Mouse (Mus musculus) kidney, adult 2 months (tissue): ENCODE results near the gene Wdfy4. TPM values are rescaled to one million over a fixed set of nuclear protein-coding genes. Genes with fewer than 3 reads are reported as not detected.
A peak's percentile ranks its signal among the peaks of the same experiment; 100 is the strongest.

Source experiments
- DNase-seq: peaks from one replicate; pipeline ENCODE4 v3.0.0; 2021
- H3K27ac ChIP-seq: fragments of 200-500 bp; 2 replicates; pipeline ENCODE4 v1.5.1; 2012; ENCODE audit warnings: low read depth, low read length, control low read depth, inconsistent platforms; ENCODE audit not compliant: insufficient read depth
- H3K27me3 ChIP-seq: fragments of 200-500 bp; replicated peaks from 2 replicates; pipeline ENCODE4 v1.6.1; 2012; ENCODE audit warnings: mild to moderate bottlenecking, moderate library complexity, low read length, inconsistent platforms; ENCODE audit not compliant: control insufficient read depth, insufficient read depth
- H3K36me3 ChIP-seq: fragments of 200-500 bp; 2 replicates; pipeline ENCODE4 v1.6.1; 2012; ENCODE audit warnings: mild to moderate bottlenecking, moderate library complexity, low read length, inconsistent platforms; ENCODE audit not compliant: control insufficient read depth, insufficient read depth
- H3K4me1 ChIP-seq: fragments of 200-500 bp; 2 replicates; pipeline ENCODE4 v1.6.1; 2011; ENCODE audit warnings: low read length; ENCODE audit not compliant: control insufficient read depth, insufficient read depth
- H3K4me3 ChIP-seq: fragments of 200-500 bp; 2 replicates; pipeline ENCODE4 v1.5.1; 2011; ENCODE audit warnings: mild to moderate bottlenecking, low read depth, low read length, control low read depth; ENCODE audit not compliant: insufficient read depth
- CTCF ChIP-seq: fragments of 200-500 bp; conservative IDR thresholded peaks from 2 replicates; pipeline ENCODE4 v1.5.1; 2011; ENCODE audit warnings: low read depth, mild to moderate bottlenecking, control low read depth, low read length, moderate library complexity, mixed read lengths; ENCODE audit not compliant: insufficient read depth, insufficient read length
- POLR2A ChIP-seq: fragments of 200-500 bp; IDR thresholded peaks from one replicate; pipeline ENCODE4 v1.6.1; 2011; ENCODE audit warnings: low read depth, low read length, control low read depth
- WGBS: fragments of 180-500 bp; shearing (Covaris S2); methylation state at CpG from one replicate; pipeline ENCODE4 v1.1.7; 2018; 5-methylcytosine and 5-hydroxymethylcytosine counted together
- polyA plus RNA-seq: library from polyadenylated mRNA; depleted of rRNA; stranded (reverse); fragments of >200 nt; gene quantifications from 2 replicates; pipeline ENCODE4 v1.2.3, GENCODE M21; 2012

Wdfy4 gene
- polyA plus RNA-seq, 1 experiment, result 4.1 TPM

GRCm38 (mm10) chr14:33078596-33078995 is 106.7 kb downstream of the Wdfy4 start:
- 72% methylated on average over 6 of the region's 6 CpGs for WGBS
- no peaks in the 10 kb centered on the region for H3K36me3 ChIP-seq
- H3K4me3 ChIP-seq, result no peak overlapping the region
- H3K27ac ChIP-seq, result no peak overlapping the region
- peak; percentile 56 for DNase-seq
- H3K4me1 ChIP-seq, result peaks cover 5% of the 10 kb centered on the region; the same call in 1 of the 2 replicates
- TF ChIP-seq CTCF (no peak), POLR2A (no peak)
- no peaks in the 10 kb centered on the region for H3K27me3 ChIP-seq

GRCm38 (mm10) chr14:33078110-33078509 is 107.2 kb downstream of the Wdfy4 start:
- WGBS, result 89% methylated on average over 6 of the region's 6 CpGs
- Histone ChIP-seq H3K4me3 (no peak overlapping the region), H3K27me3 (no peaks in the 10 kb centered on the region), H3K27ac (no peak overlapping the region), H3K36me3 (no peaks in the 10 kb centered on the region), H3K4me1 (no peaks in the 10 kb centered on the region)
- no peak for TF ChIP-seq CTCF
- no peak for TF ChIP-seq POLR2A
- no peak for DNase-seq

- no peaks in the 10 kb centered on the region for H3K4me1 ChIP-seq
- H3K36me3 ChIP-seq, result no peaks in the 10 kb centered on the region
- DNase-seq, result no peak
- 91% methylated on average over 3 of the region's 3 CpGs for WGBS
- H3K27me3 ChIP-seq, result no peaks in the 10 kb centered on the region
- no peak overlapping the region for H3K4me3 ChIP-seq
- no peak for TF ChIP-seq POLR2A
- TF ChIP-seq CTCF, result no peak
- H3K27ac ChIP-seq, result no peak overlapping the region
Observed at GRCm38 (mm10) chr14:33073355-33073754, 112.0 kb downstream of the Wdfy4 start.

GRCm38 (mm10) chr14:33072351-33072750 is 113.0 kb downstream of the Wdfy4 start:
- H3K27ac ChIP-seq, result no peak overlapping the region
- TF ChIP-seq CTCF, result no peak
- no peak for TF ChIP-seq POLR2A
- WGBS, result 87% methylated on average over 7 of the region's 7 CpGs
- no peaks in the 10 kb centered on the region for H3K4me1 ChIP-seq
- no peaks in the 10 kb centered on the region for H3K36me3 ChIP-seq
- no peak overlapping the region for H3K4me3 ChIP-seq
- H3K27me3 ChIP-seq, result no peaks in the 10 kb centered on the region
- no peak for DNase-seq

GRCm38 (mm10) chr14:33067676-33068075 is 117.6 kb downstream of the Wdfy4 start:
- WGBS, result 76% methylated on average over 9 of the region's 9 CpGs
- Histone ChIP-seq H3K4me1 (no peaks in the 10 kb centered on the region), H3K36me3 (no peaks in the 10 kb centered on the region), H3K27me3 (no peaks in the 10 kb centered on the region), H3K27ac (no peak overlapping the region), H3K4me3 (no peak overlapping the region)
- DNase-seq, result no peak
- TF ChIP-seq CTCF, result no peak
- TF ChIP-seq POLR2A, result no peak

DNA sequence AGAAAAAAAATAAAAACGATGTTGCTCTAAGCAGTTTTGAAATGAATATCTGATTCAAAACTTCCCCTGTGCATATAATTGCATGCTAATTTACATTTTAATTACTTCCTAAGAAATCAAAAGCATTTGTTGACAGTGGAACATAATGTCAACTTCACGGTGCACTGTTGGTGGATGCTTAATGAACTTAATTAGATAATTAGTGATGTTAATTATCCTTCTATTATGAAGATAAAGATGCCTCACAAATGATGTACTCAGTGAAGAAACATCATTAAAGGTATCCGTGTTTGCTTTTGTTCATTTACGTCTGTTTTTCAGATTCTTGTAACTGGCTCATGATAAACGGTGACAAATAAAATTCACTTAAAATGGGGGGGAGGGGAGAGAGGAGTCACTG is 122.3 kb downstream of the Wdfy4 start:
- 66% methylated on average over 5 of the region's 5 CpGs for WGBS

DNA sequence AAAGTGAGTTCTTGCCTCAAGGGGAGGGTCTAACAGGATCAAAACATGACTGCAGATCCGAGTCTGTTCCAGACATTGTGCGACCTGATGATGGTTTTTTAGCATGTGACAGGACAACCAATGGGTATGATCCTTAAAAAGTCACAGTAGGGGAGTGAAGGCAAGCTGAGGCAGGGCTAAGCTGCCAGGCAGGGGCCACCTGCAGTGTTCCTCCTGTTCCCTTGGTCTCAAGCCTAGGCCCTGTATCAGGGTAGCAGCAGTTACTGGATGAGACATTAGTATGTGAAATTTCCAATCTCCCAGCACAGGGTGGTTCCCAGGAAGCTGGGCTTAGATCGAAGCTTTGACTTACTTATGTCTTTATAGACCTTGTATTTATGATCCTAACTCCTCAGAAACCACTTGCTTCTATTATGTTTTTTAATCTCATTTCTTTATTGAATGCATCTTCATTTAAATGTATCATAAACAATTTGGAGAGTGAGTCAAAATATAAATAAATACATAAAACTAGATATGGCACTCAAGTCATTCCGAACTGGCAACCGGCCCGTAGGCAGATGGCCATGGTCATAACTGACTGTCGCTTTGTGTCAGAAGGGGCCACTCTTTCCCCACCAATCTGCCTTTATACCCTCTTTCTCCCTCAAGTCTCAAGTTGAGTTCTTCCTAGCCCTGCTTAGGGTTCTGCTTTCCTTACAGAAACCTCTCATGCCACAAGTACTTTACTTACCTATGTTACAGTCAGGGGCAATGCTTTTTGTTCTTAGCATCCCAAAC is 126.2 kb downstream of the Wdfy4 start:
- WGBS, result 91% methylated on average over 7 of the region's 7 CpGs
- no peaks in the 10 kb centered on the region for H3K27me3 ChIP-seq
- TF ChIP-seq POLR2A (no peak), CTCF (no peak)
- H3K4me3 ChIP-seq, result no peak overlapping the region
- H3K4me1 ChIP-seq, result no peaks in the 10 kb centered on the region
- DNase-seq, result no peak
- H3K27ac ChIP-seq, result no peak overlapping the region
- no peaks in the 10 kb centered on the region for H3K36me3 ChIP-seq

More for the DNA sequence above, 122.3 kb downstream of the Wdfy4 start:
- Histone ChIP-seq H3K4me3 (no peak overlapping the region), H3K4me1 (no peaks in the 10 kb centered on the region), H3K27ac (no peak overlapping the region), H3K27me3 (no peaks in the 10 kb centered on the region), H3K36me3 (no peaks in the 10 kb centered on the region)
- DNase-seq, result no peak
- TF ChIP-seq CTCF (no peak), POLR2A (no peak)
